Mouse (Mus musculus) cerebellum, adult 2 months (tissue): Measurements from ENCODE around the gene Ccdc173.

Source experiments
- CTCF ChIP-seq: fragments of 200-500 bp; IDR thresholded peaks from 2 replicates; pipeline ENCODE4 v1.5.1; 2011; ENCODE audit warnings: low read depth, mild to moderate bottlenecking, control low read depth, low read length, moderate library complexity, borderline replicate concordance; ENCODE audit not compliant: insufficient read depth
- POLR2A ChIP-seq: fragments of 200-500 bp; IDR thresholded peaks from 2 replicates; pipeline ENCODE4 v1.6.1; 2011; ENCODE audit warnings: low read length, control low read depth, borderline replicate concordance; ENCODE audit not compliant: insufficient read depth

- TF ChIP-seq CTCF (no peak), POLR2A (peak; percentile 84)
Observed at GRCm38 (mm10) chr2:69789429-69790069, at the start of gene Ccdc173, which contains the start of gene Phospho2.
